Mouse (Mus musculus): Measurements from ENCODE around the gene Oma1. TPM values are rescaled to one million over a fixed set of nuclear protein-coding genes. Genes with fewer than 3 reads are reported as not detected.

Oma1 gene
- total and polyA plus RNA-seq, 2 experiments: 14.2 to 16.6 TPM

GRCm38 (mm10) chr4:103341620-103342019 lies 28.0 kb downstream of the Oma1 start:
- peaks cover 3% of the 10 kb centered on the region; the same call in 1 of the 2 replicates for H3K36me3 ChIP-seq (ENCODE audit: control insufficient read depth, insufficient read depth, low read length)
- no peak overlapping the region for H3K9ac ChIP-seq (ENCODE audit: low read depth, low read length)
- H3K4me3 ChIP-seq (ENCODE audit: insufficient read depth, low read depth, low read length): no peak overlapping the region
- TF ChIP-seq POLR2A (IDR thresholded peaks at IDR 0.05; ENCODE audit: extremely low read depth, insufficient read depth, low read length) (no peak), CTCF (IDR thresholded peaks at IDR 0.05; ENCODE audit: low read depth, low read length) (no peak)
- H3K4me1 ChIP-seq (ENCODE audit: control insufficient read depth, insufficient read depth, low read length): peaks cover 2% of the 10 kb centered on the region; the same call in 1 of the 2 replicates
- no peak overlapping the region for H3K27ac ChIP-seq (replicated peaks; ENCODE audit: insufficient read depth, low read depth, low read length)
- WGBS: 86% methylated on average over 4 of the region's 4 CpGs
- H3K27me3 ChIP-seq (ENCODE audit: control insufficient read depth, insufficient read depth, low read length): no peaks in the 10 kb centered on the region
- no peaks in the 10 kb centered on the region for H3K79me2 ChIP-seq (ENCODE audit: control insufficient read depth, insufficient read depth, low read length)
- DNase-seq (ENCODE audit: extremely low read depth, low read depth, low spot score): no peak

- Histone ChIP-seq H3K4me1 (ENCODE audit: control insufficient read depth, insufficient read depth, low read length) (peaks cover 3% of the 10 kb centered on the region; the same call in 1 of the 2 replicates), H3K79me2 (ENCODE audit: control insufficient read depth, insufficient read depth, low read length) (no peaks in the 10 kb centered on the region), H3K4me3 (ENCODE audit: insufficient read depth, low read depth, low read length) (no peak overlapping the region), H3K27ac (replicated peaks; ENCODE audit: insufficient read depth, low read depth, low read length) (no peak overlapping the region), H3K9ac (ENCODE audit: low read depth, low read length) (no peak overlapping the region), H3K27me3 (ENCODE audit: control insufficient read depth, insufficient read depth, low read length) (no peaks in the 10 kb centered on the region), H3K36me3 (ENCODE audit: control insufficient read depth, insufficient read depth, low read length) (no peaks in the 10 kb centered on the region)
- TF ChIP-seq POLR2A (IDR thresholded peaks at IDR 0.05; ENCODE audit: extremely low read depth, insufficient read depth, low read length) (no peak), CTCF (IDR thresholded peaks at IDR 0.05; ENCODE audit: low read depth, low read length) (peak; percentile 39; the same call in 1 of the 2 replicates)
- 86% methylated on average over 2 of the region's 2 CpGs for WGBS
- peak; percentile 56 for DNase-seq (ENCODE audit: extremely low read depth, low read depth, low spot score)
These were observed 32.4 kb downstream of the Oma1 start for GRCm38 (mm10) chr4:103346058-103346457.

- WGBS: 24% methylated on average over 5 of the region's 5 CpGs
- peak; percentile 85 for DNase-seq (ENCODE audit: extremely low read depth, low read depth, low spot score)
- no peak overlapping the region for H3K27ac ChIP-seq (replicated peaks; ENCODE audit: insufficient read depth, low read depth, low read length)
These were observed 33.2 kb downstream of the Oma1 start for GRCm38 (mm10) chr4:103346849-103347248.

GRCm38 (mm10) chr4:103349219-103349618 lies 35.6 kb downstream of the Oma1 start:
- 94% methylated on average over 4 of the region's 4 CpGs for WGBS
- 0 out of 2 replicates have a peak, but pooled peaks cover 1% of the 10 kb centered on the region for H3K4me1 ChIP-seq (ENCODE audit: control insufficient read depth, insufficient read depth, low read length)
- no peak overlapping the region for H3K27ac ChIP-seq (replicated peaks; ENCODE audit: insufficient read depth, low read depth, low read length)
- peaks cover 4% of the 10 kb centered on the region; the same call in 1 of the 2 replicates for H3K36me3 ChIP-seq (ENCODE audit: control insufficient read depth, insufficient read depth, low read length)
- TF ChIP-seq POLR2A (IDR thresholded peaks at IDR 0.05; ENCODE audit: extremely low read depth, insufficient read depth, low read length) (no peak), CTCF (IDR thresholded peaks at IDR 0.05; ENCODE audit: low read depth, low read length) (peak; percentile 47; the same call in 1 of the 2 replicates)
- no peaks in the 10 kb centered on the region for H3K27me3 ChIP-seq (ENCODE audit: control insufficient read depth, insufficient read depth, low read length)
- no peak overlapping the region for H3K9ac ChIP-seq (ENCODE audit: low read depth, low read length)
- no peaks in the 10 kb centered on the region for H3K79me2 ChIP-seq (ENCODE audit: control insufficient read depth, insufficient read depth, low read length)
- DNase-seq (ENCODE audit: extremely low read depth, low read depth, low spot score): no peak
- H3K4me3 ChIP-seq (ENCODE audit: insufficient read depth, low read depth, low read length): no peak overlapping the region

More at GRCm38 (mm10) chr4:103346849-103347248, 33.2 kb downstream of the Oma1 start:
- no peaks in the 10 kb centered on the region for H3K79me2 ChIP-seq (ENCODE audit: control insufficient read depth, insufficient read depth, low read length)
- H3K9ac ChIP-seq (ENCODE audit: low read depth, low read length): no peak overlapping the region
- H3K36me3 ChIP-seq (ENCODE audit: control insufficient read depth, insufficient read depth, low read length): no peaks in the 10 kb centered on the region
- H3K4me1 ChIP-seq (ENCODE audit: control insufficient read depth, insufficient read depth, low read length): peaks cover 3% of the 10 kb centered on the region; the same call in 1 of the 2 replicates
- H3K4me3 ChIP-seq (ENCODE audit: insufficient read depth, low read depth, low read length): no peak overlapping the region
- TF ChIP-seq CTCF (IDR thresholded peaks at IDR 0.05; ENCODE audit: low read depth, low read length) (no peak), POLR2A (IDR thresholded peaks at IDR 0.05; ENCODE audit: extremely low read depth, insufficient read depth, low read length) (no peak)
- no peaks in the 10 kb centered on the region for H3K27me3 ChIP-seq (ENCODE audit: control insufficient read depth, insufficient read depth, low read length)

GRCm38 (mm10) chr4:103352926-103353325 lies 39.3 kb downstream of the Oma1 start:
- DNase-seq (ENCODE audit: extremely low read depth, low read depth, low spot score): peak; percentile 65
- Histone ChIP-seq H3K27me3 (ENCODE audit: control insufficient read depth, insufficient read depth, low read length) (no peaks in the 10 kb centered on the region), H3K9ac (ENCODE audit: low read depth, low read length) (no peak overlapping the region), H3K36me3 (ENCODE audit: control insufficient read depth, insufficient read depth, low read length) (peaks cover 12% of the 10 kb centered on the region; the same call in 1 of the 2 replicates), H3K4me1 (ENCODE audit: control insufficient read depth, insufficient read depth, low read length) (no peaks in the 10 kb centered on the region), H3K79me2 (ENCODE audit: control insufficient read depth, insufficient read depth, low read length) (no peaks in the 10 kb centered on the region), H3K27ac (replicated peaks; ENCODE audit: insufficient read depth, low read depth, low read length) (no peak overlapping the region), H3K4me3 (ENCODE audit: insufficient read depth, low read depth, low read length) (no peak overlapping the region)
- TF ChIP-seq CTCF (IDR thresholded peaks at IDR 0.05; ENCODE audit: low read depth, low read length) (no peak), POLR2A (IDR thresholded peaks at IDR 0.05; ENCODE audit: extremely low read depth, insufficient read depth, low read length) (no peak)
- 51% methylated on average over 5 of the region's 5 CpGs for WGBS

- no peak for DNase-seq (ENCODE audit: extremely low read depth, low read depth, low spot score)
- H3K27ac ChIP-seq (replicated peaks; ENCODE audit: insufficient read depth, low read depth, low read length): no peak overlapping the region
- H3K4me3 ChIP-seq (ENCODE audit: insufficient read depth, low read depth, low read length): no peak overlapping the region
- 96% methylated on average over 3 of the region's 3 CpGs for WGBS
- H3K79me2 ChIP-seq (ENCODE audit: control insufficient read depth, insufficient read depth, low read length): no peaks in the 10 kb centered on the region
- H3K4me1 ChIP-seq (ENCODE audit: control insufficient read depth, insufficient read depth, low read length): no peaks in the 10 kb centered on the region
- H3K27me3 ChIP-seq (ENCODE audit: control insufficient read depth, insufficient read depth, low read length): no peaks in the 10 kb centered on the region
- H3K9ac ChIP-seq (ENCODE audit: low read depth, low read length): no peak overlapping the region
- H3K36me3 ChIP-seq (ENCODE audit: control insufficient read depth, insufficient read depth, low read length): peaks cover 14% of the 10 kb centered on the region; the same call in 1 of the 2 replicates
- TF ChIP-seq POLR2A (IDR thresholded peaks at IDR 0.05; ENCODE audit: extremely low read depth, insufficient read depth, low read length) (no peak), CTCF (IDR thresholded peaks at IDR 0.05; ENCODE audit: low read depth, low read length) (no peak)
These were observed 43.8 kb downstream of the Oma1 start for GRCm38 (mm10) chr4:103357457-103357856.
